Mouse (Mus musculus): Measurements from ENCODE around the gene Prc1. TPM values are rescaled to one million over a fixed set of nuclear protein-coding genes. Genes with fewer than 3 reads are reported as not detected.

Prc1 gene
- total RNA-seq, 2 experiments from 2014 or later, result 2.4 to 4.9 TPM

DNA sequence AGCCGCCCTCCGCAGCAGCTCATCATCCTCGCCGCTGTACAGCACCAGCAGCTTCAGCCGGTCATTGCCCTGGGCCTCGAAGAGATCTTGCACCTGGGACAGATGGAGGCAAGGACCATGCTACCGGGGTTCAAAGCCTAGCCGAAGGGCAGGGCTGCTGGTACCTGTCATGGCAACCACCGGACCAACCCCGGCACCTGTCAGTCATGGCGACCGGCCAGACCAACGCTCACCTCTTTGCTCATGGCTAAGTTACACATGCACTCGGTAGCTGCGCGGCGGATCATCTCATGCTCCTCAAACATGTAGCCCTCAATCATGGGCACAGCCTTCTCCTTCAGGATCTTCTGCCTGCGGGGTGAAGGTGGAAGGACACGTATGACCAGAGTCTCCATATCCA is 31.8 kb downstream of the Prc1 start:
- no peak for DNase-seq (ENCODE audit: low spot score in 2 of 2)

DNA sequence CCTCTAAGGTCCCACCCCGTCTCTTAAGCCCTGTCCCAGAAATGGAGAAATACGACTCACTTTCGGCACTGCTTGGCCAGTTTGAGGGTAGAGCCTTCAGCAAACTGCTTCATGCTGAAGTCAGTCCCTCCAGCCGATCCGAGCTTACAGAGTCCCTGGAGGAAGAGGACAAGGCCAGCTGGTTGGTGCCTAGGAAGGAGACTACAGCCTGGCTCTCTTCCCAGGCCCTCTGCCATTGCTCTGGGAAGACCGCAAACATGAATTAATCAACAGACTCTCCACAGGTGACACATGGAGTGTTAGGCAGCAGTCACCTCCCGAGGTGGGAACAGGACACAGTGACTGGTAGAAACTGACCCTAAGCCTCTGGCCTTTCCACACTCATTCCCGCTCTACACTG is 36.0 kb downstream of the Prc1 start:
- DNase-seq (ENCODE audit: low spot score in 2 of 2), result no peak

DNA sequence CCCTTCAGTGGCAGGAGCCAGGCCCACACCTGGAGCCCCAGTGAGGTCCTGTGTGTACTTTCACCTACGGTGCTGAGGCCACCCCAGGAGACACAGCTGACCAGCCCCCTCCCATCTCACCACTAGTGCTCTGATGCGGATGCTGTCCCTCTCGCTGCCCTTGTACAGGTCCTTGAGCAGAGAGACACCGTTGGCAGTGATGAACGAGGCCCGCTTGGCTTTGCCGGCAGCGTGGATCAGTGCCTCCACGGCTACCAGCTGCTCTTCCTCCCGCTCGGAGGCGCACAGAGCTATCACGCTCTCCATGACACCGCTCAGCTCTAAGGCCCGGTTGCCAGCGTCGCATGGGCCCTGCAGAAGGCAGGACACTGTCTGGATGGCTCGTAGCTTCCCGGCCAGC is 37.2 kb downstream of the Prc1 start:
- DNase-seq (ENCODE audit: low spot score in 2 of 2), result no peak

DNA sequence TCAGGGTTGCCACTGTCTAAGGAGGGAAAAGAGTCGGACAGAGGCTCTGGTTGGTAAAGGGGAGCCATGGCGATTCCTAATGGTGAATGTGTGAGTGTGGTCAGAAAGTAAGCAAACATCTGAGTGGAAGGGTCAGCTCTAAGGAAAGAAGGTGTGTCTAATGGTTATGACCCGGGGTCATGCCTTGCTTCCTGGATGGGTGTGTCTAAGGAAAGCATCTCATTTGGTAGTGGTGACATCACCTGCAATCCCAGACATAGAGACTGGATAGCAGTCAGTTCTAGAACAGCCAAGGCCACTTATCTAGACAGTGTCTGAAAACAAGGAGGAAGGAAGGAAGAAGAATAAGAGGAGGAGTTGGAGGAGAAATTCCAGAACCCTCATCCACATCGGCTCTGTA is 40.6 kb downstream of the Prc1 start:
- DNase-seq (ENCODE audit: low spot score in 2 of 2), result no peak

DNA sequence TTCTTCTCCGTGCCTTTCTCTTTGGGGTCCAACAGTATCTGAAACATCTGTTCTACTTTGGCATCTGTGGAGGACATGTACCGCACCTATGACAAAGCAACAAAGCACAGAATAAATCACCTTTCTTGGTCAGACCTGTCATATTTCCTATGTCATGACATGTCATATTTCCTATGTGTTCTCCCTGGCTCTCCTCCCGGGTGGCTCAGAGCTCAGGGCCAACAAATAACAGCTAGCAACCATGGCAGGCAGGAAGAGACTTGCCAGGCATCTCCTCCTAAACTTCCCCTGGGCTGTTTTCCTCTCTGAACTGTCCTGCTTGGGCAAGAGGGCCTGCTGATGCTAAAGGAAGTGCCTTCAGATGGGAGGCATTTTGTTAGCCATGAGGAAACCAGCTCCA is 42.7 kb downstream of the Prc1 start:
- no peak for DNase-seq (ENCODE audit: low spot score in 2 of 2)

DNA sequence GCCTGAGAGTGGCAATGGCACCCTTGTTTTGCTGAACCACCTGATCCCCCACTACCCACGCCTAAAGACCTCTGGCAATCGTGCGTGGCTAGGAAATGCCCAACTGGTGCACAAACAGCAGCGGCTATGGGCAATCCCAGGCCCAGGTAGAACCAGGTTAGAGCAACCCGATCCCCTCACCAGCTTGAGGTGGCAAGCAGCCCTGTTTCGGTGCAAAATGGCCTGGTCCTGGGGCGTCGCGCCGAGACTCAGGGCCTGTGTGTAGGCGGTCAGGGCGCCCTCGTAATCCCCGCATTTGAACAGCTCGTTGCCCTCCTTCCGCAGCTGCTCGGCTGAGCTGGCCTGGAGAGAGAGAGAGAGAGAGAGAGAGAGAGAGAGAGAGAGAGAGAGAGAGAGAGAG is 45.1 kb downstream of the Prc1 start:
- DNase-seq (ENCODE audit: low spot score in 2 of 2), result no peak

DNA sequence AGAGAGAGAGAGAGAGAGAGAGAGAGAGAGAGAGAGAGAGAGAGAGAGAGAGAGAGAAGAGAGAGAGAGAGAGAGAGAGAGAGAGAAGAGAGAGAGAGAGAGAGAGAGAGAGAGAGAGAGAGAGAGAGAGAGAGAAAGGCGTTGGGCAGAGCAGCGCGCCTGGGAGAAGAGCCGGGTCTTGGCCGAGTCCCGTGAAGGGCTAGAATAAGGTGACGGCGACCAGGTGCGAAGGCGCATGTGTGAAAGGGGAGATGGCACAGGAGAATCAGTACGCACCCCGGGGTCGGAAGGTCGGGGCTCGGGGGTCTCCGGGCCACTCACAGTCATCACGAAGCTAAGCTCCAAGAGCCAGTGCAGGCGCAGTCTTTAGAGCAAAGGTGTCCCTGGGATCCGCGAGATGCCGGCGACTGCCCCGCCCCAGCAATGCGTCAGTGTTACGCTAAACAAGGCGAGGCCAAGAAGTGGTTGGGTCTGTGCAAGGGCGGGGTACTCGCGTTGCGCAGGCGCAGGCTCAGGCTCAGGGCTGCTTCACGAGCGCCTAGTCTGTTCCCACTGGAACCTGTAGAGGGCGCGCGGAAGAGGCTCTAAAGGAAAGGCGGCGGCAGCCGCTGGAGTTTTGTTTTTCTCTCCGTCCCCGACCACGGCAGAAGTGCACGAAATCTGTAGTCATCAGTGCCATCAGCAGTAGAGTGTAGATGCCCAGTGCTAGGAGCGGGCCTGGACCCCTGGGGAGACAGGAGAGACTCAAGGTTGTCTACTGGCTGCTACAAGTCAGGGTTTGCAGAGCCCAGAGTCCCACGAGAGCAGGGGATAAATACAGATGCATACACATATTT is 45.8 kb downstream of the Prc1 start:
- DNase-seq (ENCODE audit: low spot score in 2 of 2), result peak; percentile 97 to 99

DNA sequence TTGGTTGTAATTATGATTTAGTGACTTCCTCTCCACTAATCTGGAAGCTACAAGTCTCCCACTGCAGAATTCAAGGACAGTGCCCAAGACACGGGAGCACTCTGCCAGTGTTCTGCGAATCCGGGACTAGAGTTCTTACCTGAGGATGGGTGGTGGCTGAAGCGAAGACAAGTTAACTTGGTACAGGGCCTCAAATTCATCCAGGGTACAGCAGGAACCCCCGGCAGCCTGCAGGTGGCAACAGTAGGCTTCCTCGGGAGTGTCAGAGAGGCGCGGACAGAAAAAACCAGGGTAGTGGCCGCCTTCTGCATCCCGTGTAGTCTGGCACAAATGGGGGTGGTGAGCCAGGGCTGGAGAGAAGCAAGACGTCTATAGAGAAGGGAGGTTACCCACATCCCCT is 46.5 kb downstream of the Prc1 start, which contains the start of gene Unc45a:
Unc45a (minus strand) TSS at position 213 of the 400 bp plus-strand sequence.
- DNase-seq (ENCODE audit: low spot score in 2 of 2), result peak; percentile 34 to 67

DNA sequence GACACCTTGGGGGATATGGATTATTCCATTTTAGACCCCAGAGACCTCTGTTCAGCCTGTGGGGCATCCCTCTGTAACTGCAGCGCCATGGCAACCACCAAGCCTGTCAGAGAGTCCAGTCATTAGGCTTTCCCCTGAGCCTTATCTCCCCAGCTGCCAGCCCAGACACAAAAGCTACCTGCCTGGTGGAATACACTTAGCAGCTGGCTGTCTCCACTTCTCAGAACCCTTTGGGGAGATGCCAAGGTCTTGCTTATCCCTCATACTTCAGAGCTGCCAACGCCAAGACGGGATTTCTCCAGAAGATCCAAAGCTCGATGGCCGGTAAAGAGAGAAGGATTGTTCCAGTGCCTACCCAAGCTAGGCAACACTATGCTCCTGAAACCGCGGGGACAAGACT is 47.5 kb downstream of the Prc1 start:
- no peak for DNase-seq (ENCODE audit: low spot score in 2 of 2)

DNA sequence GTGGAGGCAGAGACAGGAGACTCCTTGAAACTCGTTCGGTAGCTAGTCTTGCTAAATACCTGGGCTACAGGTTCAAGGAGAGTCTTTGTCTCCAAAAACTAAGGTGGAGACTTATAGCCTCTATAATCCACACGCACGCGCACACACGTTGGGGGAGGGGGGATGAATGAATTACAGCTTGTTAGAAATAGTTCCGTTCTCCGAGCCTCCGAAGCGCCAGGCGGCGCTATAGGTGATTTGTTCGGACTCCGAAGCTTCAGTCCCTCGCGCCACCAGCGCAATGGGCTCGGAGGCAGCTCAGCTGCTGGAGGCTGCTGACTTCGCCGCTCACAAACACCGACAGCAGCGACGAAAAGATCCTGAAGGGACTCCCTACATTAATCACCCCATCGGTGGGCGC is 48.6 kb downstream of the Prc1 start, which contains the start of gene Hddc3:
Hddc3 (plus strand) TSS at position 247 of the 400 bp plus-strand sequence.
- DNase-seq (ENCODE audit: low spot score in 2 of 2), result peak; percentile 96 to 97

DNA sequence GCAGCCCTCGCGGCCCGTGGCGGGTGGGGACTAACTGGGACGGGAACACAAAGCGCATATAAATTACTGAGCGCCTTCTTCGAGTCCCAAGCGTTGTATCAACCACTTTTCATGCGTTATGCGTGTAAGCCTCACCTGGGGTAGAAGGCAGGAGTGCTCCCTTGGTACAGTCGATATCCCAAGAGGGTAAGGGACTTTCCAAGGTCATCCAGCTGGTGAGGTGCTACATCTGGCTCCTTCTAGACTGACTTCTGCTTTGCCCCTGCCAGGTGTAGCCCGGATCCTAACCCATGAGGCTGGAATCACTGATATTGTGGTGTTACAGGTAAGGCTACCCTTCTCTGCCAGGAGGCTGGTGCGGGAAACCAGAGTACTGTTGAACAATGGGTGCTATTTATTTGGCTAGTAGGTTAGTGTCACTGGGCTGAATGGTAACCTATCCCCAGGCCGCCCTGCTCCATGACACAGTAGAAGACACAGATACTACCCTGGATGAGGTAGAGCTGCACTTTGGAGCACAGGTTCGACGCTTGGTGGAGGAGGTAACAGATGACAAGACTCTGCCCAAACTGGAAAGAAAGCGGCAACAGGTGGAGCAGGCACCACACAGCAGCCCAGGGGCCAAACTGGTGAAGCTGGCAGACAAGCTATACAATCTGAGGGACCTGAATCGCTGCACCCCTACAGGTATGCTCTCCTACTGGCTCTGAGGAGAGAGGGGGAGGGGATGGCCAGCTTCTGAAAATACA is 49.2 kb downstream of the Prc1 start:
- DNase-seq (ENCODE audit: low spot score in 2 of 2), result no peak

DNA sequence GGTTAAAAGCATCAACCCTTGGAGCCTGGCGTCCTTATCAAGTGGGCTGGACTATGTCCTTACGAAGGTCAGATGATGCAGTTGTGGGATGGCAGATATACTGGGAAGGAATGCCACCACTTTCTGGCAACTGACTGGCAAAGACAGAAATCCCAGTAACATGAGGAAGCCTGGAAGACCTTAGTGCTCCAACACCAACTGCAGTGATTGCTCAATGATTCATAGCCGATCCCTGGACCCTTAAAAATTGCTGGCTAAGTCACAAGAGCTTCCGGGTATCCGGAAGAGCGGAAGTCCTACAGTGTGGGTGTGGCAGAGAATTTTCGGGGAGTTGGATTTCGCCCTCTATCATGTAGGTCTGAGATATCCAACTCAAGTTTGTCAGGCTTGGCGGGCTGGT is 51.9 kb downstream of the Prc1 start:
- no peak for DNase-seq (ENCODE audit: low spot score in 2 of 2)

DNA sequence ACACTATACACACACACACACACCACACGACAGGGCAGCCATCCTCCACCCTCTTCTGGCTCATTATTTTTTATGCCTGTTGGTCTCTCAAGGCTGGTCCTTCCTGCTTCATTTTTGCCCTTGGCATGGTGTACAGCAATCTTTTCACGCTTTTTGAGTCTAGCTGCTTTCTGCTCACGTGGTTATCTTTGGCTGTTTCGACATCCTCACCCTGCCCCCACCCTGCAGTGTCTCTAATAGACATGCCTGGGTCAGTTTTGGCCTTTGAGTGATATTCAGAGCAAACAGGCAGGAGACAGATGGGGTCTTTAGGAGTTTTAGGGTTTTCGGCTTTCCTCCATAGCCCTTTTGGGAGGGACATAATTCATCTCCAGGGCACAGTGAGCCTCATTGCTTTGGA is 52.6 kb downstream of the Prc1 start:
- DNase-seq (ENCODE audit: low spot score in 2 of 2), result no peak

DNA sequence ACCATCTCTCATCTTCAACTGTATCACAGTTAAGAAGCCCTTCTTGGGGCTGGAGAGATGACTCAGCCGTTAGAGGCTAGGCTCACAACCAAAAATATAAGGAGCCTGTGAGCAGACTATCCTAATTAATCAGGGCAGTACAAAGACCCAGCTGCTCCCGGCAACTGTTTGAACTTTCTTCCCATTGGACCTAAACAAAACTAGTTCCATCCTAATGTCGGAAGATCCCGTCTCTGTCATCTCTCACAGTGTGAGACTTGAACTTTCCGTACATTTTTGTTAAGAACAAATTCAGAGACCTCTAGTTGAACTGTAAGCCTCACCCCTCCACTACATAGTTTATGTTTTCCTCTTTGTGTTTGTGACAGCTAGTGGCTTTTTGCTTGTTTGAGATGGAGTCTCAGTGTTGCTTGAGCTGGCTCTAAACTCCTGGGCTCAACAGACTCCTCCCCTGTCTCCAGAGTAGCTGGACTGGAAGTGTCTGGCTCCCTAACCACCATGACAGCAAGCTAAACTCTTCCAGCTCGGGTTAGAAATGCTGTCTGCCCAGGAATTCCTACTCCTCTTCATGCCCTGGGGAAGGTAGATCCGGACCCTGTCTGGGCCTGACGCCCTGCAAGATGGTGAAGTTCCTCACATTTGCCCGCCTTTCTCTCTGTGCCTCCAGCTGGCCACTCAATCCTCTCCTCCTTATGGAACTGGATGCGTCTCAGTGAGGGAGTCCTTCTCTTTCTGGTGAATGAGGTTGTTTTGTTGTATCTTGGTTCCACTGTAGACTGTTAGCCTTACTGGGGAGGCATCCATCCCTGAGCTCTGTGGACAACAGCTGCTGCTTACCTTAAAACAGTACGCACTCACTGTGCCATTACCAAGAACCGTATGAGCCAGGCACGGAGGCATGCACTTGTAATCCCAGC is 53.7 kb downstream of the Prc1 start:
- DNase-seq (ENCODE audit: low spot score in 2 of 2), result no peak

DNA sequence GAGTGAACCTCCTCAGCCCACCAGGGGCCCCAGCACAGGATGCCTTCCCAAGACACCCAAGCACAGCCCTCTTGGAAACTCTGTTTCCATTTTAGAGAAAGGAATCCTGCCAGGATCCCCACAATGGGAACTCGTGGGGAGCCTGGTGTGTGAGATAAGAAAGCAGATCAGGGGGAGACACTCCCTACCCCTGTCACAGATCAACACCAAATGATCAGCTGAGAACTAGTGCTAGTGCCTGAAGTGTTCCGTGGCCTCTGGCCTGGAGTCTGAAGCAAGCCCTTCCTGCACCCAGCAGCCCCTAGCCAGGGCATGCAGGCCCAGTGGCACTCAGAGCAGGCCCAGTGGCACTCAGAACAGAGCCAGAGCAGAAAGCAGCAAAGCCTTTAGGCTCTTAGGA is 56.6 kb downstream of the Prc1 start:
- no peak for DNase-seq (ENCODE audit: low spot score in 2 of 2)

DNA sequence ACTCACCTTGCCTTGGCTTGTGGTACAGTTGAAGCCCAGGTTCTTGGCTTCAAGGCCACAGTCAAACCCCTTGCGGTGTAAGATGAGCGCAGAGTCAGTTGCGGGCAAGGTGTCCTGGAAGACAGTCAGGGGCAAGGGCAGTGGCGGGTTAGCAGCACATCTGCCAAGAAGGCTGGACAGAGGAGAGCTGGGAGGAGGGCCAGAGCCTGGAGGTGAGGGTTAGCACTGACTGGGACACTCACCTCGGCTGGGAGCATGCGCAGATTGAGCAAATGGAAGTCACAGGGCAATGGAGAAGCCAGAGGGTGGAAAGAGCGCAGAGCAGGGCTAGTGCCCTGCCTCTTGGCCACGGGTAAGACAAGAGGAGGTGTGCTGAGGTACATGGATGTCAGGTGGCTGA is 58.7 kb downstream of the Prc1 start:
- no peak for DNase-seq (ENCODE audit: low spot score in 2 of 2)

DNA sequence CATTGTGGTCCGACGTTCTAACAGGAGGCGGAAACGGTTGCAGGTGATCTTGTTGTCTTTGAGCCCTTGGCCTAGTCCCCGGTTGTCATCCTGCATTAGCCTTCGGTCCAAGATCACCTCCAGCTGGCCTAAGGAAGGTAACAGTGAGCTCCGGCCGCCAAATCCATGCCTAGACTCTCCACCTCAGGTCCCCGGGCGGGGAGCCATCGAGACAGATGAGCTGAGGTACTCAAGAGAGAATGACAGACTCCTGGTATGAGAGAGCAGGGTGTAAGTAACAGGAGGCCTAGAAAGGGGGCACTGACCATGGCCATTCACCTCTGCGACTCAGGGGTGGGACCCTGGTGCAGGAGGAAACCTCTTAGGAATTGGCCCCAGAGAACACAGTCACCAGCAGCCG is 62.1 kb downstream of the Prc1 start:
- no peak for DNase-seq (ENCODE audit: low spot score in 2 of 2)

DNA sequence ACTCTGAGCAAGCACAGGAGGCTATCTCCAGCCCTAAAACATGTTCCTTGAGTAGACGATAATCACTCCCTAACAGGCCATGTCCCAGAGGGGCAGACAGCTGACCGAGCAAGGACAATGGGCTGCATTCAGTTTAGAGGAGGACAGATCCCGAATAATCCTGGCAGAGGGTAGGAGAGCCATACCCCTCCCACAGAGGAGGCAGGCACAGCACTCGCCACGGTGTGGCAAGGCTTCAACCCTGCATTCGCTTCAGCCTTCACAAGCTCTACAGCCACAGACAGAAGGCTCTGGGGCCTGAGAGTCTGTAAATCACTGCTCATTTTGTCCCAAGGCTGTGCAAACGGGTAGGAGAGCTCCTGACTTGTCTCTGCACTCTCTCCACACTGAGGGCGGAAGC is 62.9 kb downstream of the Prc1 start:
- DNase-seq (ENCODE audit: low spot score in 2 of 2), result peak in 1 of 2 experiments; percentile 56

DNA sequence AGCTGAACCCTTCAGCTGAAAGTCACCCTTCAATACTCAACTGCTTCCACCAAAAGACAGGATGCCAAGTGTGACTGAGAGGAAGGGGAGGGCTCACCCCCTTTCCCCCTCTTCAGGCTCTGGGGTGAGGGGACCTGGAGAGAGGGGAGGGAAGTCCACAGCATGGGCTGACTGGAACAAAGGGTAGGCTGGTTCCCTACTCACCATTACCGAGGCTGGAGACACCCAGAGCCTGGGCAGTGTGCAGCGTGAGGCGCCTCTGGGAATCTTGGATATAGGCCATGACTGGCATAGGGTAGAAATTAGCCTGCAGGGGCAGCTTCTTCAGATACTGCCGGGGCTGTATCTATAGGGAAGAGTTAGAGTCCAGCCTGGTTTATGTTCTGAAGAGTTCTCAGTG is 63.8 kb downstream of the Prc1 start:
- no peak for DNase-seq (ENCODE audit: low spot score in 2 of 2)

DNA sequence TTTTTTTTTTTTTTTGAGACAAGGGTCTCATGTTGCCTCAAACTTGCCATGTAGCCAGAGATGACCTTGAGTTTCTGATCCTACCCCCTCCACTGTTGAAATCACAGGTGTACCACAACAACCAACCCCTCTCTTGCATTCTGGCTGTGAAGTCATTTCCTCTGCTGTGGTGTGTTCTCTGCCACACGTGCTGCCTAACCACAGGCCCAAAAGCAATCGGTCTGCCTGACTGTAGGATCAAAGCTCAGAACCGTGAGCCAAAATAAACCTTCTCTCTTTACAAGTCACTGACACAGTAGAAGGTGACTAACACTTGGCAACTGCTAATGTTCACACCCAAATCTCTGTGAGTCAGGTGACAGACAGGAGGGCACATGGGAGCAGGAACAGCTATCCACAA is 66.2 kb downstream of the Prc1 start:
- no peak for DNase-seq (ENCODE audit: low spot score in 2 of 2)

DNA sequence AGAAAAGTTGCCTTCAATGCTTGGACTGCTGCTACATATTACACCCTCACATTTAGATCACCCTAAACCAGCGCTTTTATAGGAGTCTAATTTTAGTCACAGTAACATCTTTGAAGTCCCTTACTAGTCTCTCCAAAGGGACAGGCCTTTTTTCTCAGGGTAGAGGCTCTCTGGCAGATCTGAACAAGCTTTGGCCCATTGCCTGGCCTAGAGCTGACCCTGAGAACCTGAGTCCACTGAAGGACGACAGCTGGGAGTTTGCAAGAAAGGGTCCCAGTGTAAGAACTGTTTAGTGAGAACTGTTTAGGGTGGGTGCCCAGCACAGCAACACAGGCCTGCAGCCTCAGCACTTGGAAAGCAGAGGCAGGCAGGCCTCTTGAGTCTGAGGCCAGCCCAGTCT is 71.5 kb downstream of the Prc1 start:
- no peak for DNase-seq (ENCODE audit: low spot score in 2 of 2)
